Mouse (Mus musculus) heart, embryonic 16.5 days (tissue): Measurements from ENCODE around the gene Plppr5. TPM values are rescaled to one million over a fixed set of nuclear protein-coding genes. Genes with fewer than 3 reads are reported as not detected.

Experiments used
- ATAC-seq: fragments of 200-750 bp; cut with Nextera tagmentation; replicated peaks from 2 replicates; pipeline ENCODE4 v1.8.0; 2017; ENCODE audit warnings: moderate number of reproducible peaks; ENCODE audit not compliant: insufficient read depth, low FRiP score; ENCODE audit errors: extremely low read depth
- H3K27ac ChIP-seq: fragments of 300-500 bp; sonication (generic); 2 replicates; pipeline ENCODE4 v1.5.1; 2014; ENCODE audit warnings: mild to moderate bottlenecking, low read length, control low read depth, moderate library complexity
- H3K27me3 ChIP-seq: fragments of 300-500 bp; sonication (generic); 2 replicates; pipeline ENCODE4 v1.6.1; 2014; ENCODE audit warnings: low read length, mixed read lengths; ENCODE audit not compliant: control insufficient read depth, insufficient read depth
- H3K36me3 ChIP-seq: fragments of 300-500 bp; sonication (generic); 2 replicates; pipeline ENCODE4 v1.6.1; 2014; ENCODE audit not compliant: control insufficient read depth, insufficient read depth
- H3K4me1 ChIP-seq: fragments of 300-500 bp; sonication (generic); 2 replicates; pipeline ENCODE4 v1.6.1; 2014; ENCODE audit warnings: low read length, mixed read lengths; ENCODE audit not compliant: control insufficient read depth, insufficient read depth
- H3K4me2 ChIP-seq: fragments of 300-500 bp; sonication (generic); 2 replicates; pipeline ENCODE4 v1.6.1; 2014; ENCODE audit warnings: low read depth, mild to moderate bottlenecking, control low read depth, low read length
- H3K4me3 ChIP-seq: fragments of 300-500 bp; sonication (generic); 2 replicates; pipeline ENCODE4 v1.5.1; 2014; ENCODE audit warnings: mild to moderate bottlenecking, control low read depth, low read length
- H3K9ac ChIP-seq: fragments of 300-500 bp; sonication (generic); 2 replicates; pipeline ENCODE4 v1.6.1; 2014; ENCODE audit warnings: low read length, control low read depth
- H3K9me3 ChIP-seq: fragments of 300-500 bp; sonication (generic); replicated peaks from 2 replicates; pipeline ENCODE4 v1.6.1; 2016; ENCODE audit warnings: low read length; ENCODE audit not compliant: control insufficient read depth
- WGBS: fragments of 180-500 bp; shearing (Covaris S2); extraction: QIAGEN DNeasy Blood & Tissue Kit; methylation state at CpG from one replicate; pipeline ENCODE4 v1.1.7; 2014; 5-methylcytosine and 5-hydroxymethylcytosine counted together
- polyA plus RNA-seq: library from polyadenylated mRNA; unstranded; fragments of >200 nt; fragmentation: Nextera tagmentation; extraction: Ambion mirVana; gene quantifications from 2 replicates; pipeline ENCODE4 v1.2.1, GENCODE M21; 2015

Plppr5 gene
- polyA plus RNA-seq, 1 experiment from 2014 or later, result 3.1 TPM

DNA sequence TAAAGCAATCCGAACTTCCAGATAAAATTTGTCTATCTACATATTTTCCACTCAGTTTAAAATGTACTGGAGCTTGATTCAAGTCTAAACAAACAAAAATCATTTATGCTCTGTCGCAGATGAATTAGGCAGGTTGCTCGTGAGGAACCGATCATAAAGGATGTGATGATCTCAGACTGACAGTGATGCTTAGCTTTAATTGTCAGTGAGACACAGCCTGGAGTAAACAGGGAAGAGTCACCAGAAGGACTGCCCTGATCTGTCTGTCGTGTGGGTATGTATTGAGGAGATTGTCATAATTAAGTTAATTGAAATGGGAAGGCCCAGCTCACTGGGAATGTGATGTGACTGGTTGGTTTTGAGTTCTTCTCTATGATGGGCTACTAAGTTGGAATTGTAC lies 149.9 kb downstream of the Plppr5 start:
- Histone ChIP-seq H3K4me3 (no peak overlapping the region), H3K9me3 (no peaks in the 10 kb centered on the region)
- WGBS, result 73% methylated on average over 5 of the region's 5 CpGs

DNA sequence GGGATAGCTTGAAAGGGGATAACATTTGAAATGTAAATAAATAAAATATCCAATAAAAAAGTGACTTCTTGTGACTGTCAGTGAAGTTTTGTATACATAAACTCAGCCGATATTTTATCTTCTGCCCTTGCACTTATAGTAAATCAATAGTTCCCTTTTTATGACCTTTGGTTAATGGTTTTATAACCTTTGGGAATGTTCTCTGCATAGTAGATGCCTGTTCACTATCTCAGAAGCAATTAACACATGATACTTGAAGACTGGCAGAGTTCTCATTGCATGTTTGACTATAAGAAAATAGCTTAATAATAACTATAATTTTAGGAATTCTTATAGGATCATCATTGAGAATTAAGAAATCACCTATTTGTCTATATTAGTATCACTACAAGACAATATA lies 150.9 kb downstream of the Plppr5 start:
- Histone ChIP-seq H3K9me3 (no peaks in the 10 kb centered on the region), H3K9ac (no peak overlapping the region), H3K4me2 (no peak overlapping the region), H3K27me3 (no peaks in the 10 kb centered on the region), H3K4me1 (no peaks in the 10 kb centered on the region), H3K4me3 (no peak overlapping the region), H3K27ac (no peak overlapping the region), H3K36me3 (no peaks in the 10 kb centered on the region)
- 87% methylated on average over 1 of the region's 1 CpGs for WGBS
- no peak for ATAC-seq

More for the DNA sequence above, 149.9 kb downstream of the Plppr5 start:
- no peak overlapping the region for H3K4me2 ChIP-seq
- no peak overlapping the region for H3K27ac ChIP-seq
- H3K9ac ChIP-seq, result no peak overlapping the region
- H3K27me3 ChIP-seq, result no peaks in the 10 kb centered on the region
- ATAC-seq, result no peak
- no peaks in the 10 kb centered on the region for H3K36me3 ChIP-seq
- no peaks in the 10 kb centered on the region for H3K4me1 ChIP-seq

GRCm38 (mm10) chr3:117728136-117728535 lies 153.5 kb downstream of the Plppr5 start:
- H3K9ac ChIP-seq, result no peak overlapping the region
- H3K4me1 ChIP-seq, result no peaks in the 10 kb centered on the region
- H3K27me3 ChIP-seq, result no peaks in the 10 kb centered on the region
- ATAC-seq, result no peak
- H3K4me3 ChIP-seq, result no peak overlapping the region
- H3K9me3 ChIP-seq, result no peaks in the 10 kb centered on the region
- H3K4me2 ChIP-seq, result no peak overlapping the region
- H3K27ac ChIP-seq, result no peak overlapping the region
- no peaks in the 10 kb centered on the region for H3K36me3 ChIP-seq
- WGBS, result 29% methylated on average over 1 of the region's 1 CpGs

DNA sequence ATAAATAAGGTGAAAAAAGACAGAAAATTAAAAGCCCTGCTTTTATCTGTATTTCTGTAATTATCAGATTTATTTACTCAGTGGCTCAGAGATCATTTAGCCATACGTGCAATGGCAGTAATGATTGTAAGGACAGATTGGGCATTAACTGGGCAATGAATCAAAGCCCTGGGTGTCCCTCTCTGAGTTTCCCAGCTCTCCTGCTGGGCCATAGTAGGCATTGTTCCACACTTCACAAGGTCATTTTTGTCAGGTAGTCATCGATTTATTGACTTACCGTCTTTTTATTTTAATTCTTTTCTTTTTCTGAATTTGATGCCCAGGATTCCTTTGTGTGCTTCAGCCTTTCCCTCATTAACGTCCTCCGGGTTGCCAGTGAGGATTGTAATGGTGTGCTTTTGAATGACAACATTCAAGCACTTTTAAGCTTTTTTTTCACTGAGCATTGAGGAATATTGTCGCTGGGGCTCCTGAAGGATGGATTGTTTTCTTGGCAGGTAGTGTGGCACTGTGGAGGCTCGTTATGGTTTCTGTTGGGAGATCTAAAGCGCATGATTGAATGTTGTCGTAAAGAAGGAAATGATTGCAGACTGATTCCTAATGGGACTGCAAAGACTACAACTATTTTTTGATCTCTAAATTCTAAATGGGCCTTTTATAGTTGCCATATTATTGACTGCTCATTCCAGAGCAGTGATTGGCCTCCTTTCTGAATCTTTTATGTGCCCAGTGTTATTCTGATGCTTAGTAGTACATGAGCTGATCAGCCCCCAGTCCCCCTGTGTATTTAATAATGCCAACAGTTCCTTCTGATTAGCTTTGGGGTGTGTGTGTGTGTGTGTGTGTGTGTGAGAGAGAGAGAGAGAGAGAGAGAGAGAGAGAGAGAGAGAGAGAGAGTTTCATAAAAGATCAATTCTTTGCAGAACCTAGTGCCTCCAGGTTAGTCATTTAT lies 154.8 kb downstream of the Plppr5 start:
- H3K36me3 ChIP-seq, result no peaks in the 10 kb centered on the region
- no peaks in the 10 kb centered on the region for H3K9me3 ChIP-seq
- 79% methylated on average over 9 of the region's 9 CpGs for WGBS
- no peak for ATAC-seq
- no peaks in the 10 kb centered on the region for H3K4me1 ChIP-seq
- H3K4me2 ChIP-seq, result no peak overlapping the region
- no peak overlapping the region for H3K27ac ChIP-seq
- no peak overlapping the region for H3K9ac ChIP-seq
- H3K4me3 ChIP-seq, result no peak overlapping the region
- no peaks in the 10 kb centered on the region for H3K27me3 ChIP-seq

DNA sequence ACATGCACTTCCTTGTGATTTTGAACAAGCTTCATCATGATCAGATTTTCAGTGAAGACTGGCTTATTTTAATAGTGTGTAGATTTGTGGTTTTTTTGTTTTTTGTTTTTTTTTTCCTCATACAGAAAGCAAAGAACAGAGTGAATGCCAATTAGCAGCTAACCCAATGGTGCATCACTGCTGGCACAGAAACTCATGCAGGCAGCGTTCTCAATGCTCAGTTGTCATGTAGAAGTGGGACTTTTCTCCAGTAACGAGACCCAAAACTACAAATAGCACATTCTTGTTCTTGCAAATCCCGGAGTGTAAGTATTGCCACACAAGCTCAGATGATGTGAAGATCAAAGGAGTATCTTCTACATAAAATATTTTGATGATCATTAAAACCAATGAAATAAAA lies 156.9 kb downstream of the Plppr5 start:
- 70% methylated on average over 3 of the region's 3 CpGs for WGBS
- ATAC-seq, result no peak
- H3K27me3 ChIP-seq, result no peaks in the 10 kb centered on the region
- no peaks in the 10 kb centered on the region for H3K36me3 ChIP-seq
- no peak overlapping the region for H3K4me3 ChIP-seq
- no peak overlapping the region for H3K9ac ChIP-seq
- H3K4me1 ChIP-seq, result no peaks in the 10 kb centered on the region
- no peaks in the 10 kb centered on the region for H3K9me3 ChIP-seq
- H3K27ac ChIP-seq, result no peak overlapping the region
- H3K4me2 ChIP-seq, result no peak overlapping the region

DNA sequence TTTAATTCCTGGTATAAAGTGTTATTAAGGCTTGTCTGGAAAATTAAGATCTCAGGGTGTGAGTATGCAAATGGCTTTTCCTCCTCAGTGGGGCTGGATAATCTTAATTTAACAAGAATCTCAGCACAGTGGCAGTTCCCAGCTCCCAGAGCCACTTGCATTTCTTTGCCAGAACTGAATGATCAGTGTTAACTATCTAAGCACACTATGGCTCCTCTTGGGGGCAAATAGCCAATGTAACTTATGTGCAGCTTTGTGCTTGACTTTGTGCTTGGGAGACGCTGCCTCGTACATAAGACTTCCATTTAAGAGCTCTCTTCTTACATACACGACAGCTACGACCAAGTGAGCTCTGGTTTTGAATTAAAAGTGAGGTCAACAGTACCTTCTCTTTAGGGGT lies 158.0 kb downstream of the Plppr5 start:
- Histone ChIP-seq H3K27me3 (no peaks in the 10 kb centered on the region), H3K27ac (no peak overlapping the region), H3K4me1 (no peaks in the 10 kb centered on the region), H3K9me3 (no peaks in the 10 kb centered on the region), H3K4me3 (no peak overlapping the region), H3K4me2 (no peak overlapping the region), H3K36me3 (no peaks in the 10 kb centered on the region), H3K9ac (no peak overlapping the region)
- WGBS, result 79% methylated on average over 4 of the region's 4 CpGs
- ATAC-seq, result no peak

Other genes starting within 250 kb of the Plppr5 start
- 0.43 and 0.57 TPM in 2 replicates for gene Plppr4, start 214.0 kb upstream of the Plppr5 start, polyA plus RNA-seq